Mouse (Mus musculus) heart, adult 2 months (tissue): Measurements from ENCODE around the gene Elmo1. TPM values are rescaled to one million over a fixed set of nuclear protein-coding genes. Genes with fewer than 3 reads are reported as not detected.

Experiments
- DNase-seq, 2 experiments: peaks; one replicate each; pipeline ENCODE4 v3.0.0; 2021
- H3K27ac ChIP-seq: fragments of 200-600 bp; 2 replicates; pipeline ENCODE4 v1.8.1; 2022
- H3K27me3 ChIP-seq: fragments of 200-500 bp; 2 replicates; pipeline ENCODE4 v1.6.1; 2012; ENCODE audit warnings: mild to moderate bottlenecking, low read length, inconsistent platforms, mixed read lengths; ENCODE audit not compliant: control insufficient read depth, insufficient read depth
- H3K36me3 ChIP-seq: fragments of 200-500 bp; 2 replicates; pipeline ENCODE4 v1.6.1; 2012; ENCODE audit warnings: low read length, inconsistent platforms; ENCODE audit not compliant: control insufficient read depth, insufficient read depth
- H3K4me1 ChIP-seq: fragments of 200-500 bp; 2 replicates; pipeline ENCODE4 v1.6.1; 2011; ENCODE audit warnings: low read length; ENCODE audit not compliant: control insufficient read depth, insufficient read depth
- H3K4me3 ChIP-seq: fragments of 200-600 bp; 2 replicates; pipeline ENCODE4 v1.8.1; 2022
- H3K79me2 ChIP-seq: fragments of 200-500 bp; replicated peaks from 2 replicates; pipeline ENCODE4 v1.6.1; 2012; ENCODE audit warnings: mild to moderate bottlenecking, inconsistent platforms, low read length, moderate library complexity, mixed read lengths; ENCODE audit not compliant: control insufficient read depth, insufficient read depth
- H3K9ac ChIP-seq: fragments of 200-500 bp; 2 replicates; pipeline ENCODE4 v1.6.1; 2012; ENCODE audit warnings: low read depth, mild to moderate bottlenecking, control low read depth, inconsistent platforms, low read length, mixed read lengths
- CTCF ChIP-seq: fragments of 200-600 bp; IDR thresholded peaks from 2 replicates; pipeline ENCODE4 v1.8.1; 2022; ENCODE audit warnings: antibody characterized with exemption, mild to moderate bottlenecking, moderate library complexity
- EP300 ChIP-seq: fragments of 200-500 bp; IDR thresholded peaks from 2 replicates; pipeline ENCODE4 v1.6.1; 2011; ENCODE audit warnings: low read depth, low read length, control low read depth; ENCODE audit not compliant: insufficient read depth
- POLR2A ChIP-seq: fragments of 200-500 bp; IDR thresholded peaks from 2 replicates; pipeline ENCODE4 v1.6.1; 2011; ENCODE audit warnings: mild to moderate bottlenecking, low read depth, low read length, control low read depth; ENCODE audit not compliant: insufficient read depth
- WGBS: fragments of 180-500 bp; shearing (Covaris S2); methylation state at CpG from one replicate; pipeline ENCODE4 v1.1.7; 2018; 5-methylcytosine and 5-hydroxymethylcytosine counted together
- intact Hi-C: fragments of 180-260 bp; cut with DNase I; formaldehyde crosslinking; loops from one replicate; pipeline ENCODE4 v1.15.1; 2025
- polyA plus RNA-seq: library from polyadenylated mRNA; depleted of rRNA; stranded (reverse); fragments of >200 nt; gene quantifications from 2 replicates; pipeline ENCODE4 v1.2.3, GENCODE M21; 2012
- total RNA-seq, 2 experiments: library from RNA; stranded (reverse); gene quantifications; 2 replicates each; pipeline ENCODE4 v1.2.3; 2021

Elmo1 gene
- total and polyA plus RNA-seq, 3 experiments, result 7.0 to 9.1 (median 7.1) TPM

GRCm38 (mm10) chr13:20546568-20547204, 456.3 kb downstream of the Elmo1 start:
- intact Hi-C loops, result no loop called here
- Histone ChIP-seq H3K4me1 (no peaks in the 10 kb centered on the region), H3K36me3 (no peaks in the 10 kb centered on the region), H3K27me3 (no peaks in the 10 kb centered on the region), H3K4me3 (no peak overlapping the region), H3K27ac (no peak overlapping the region), H3K9ac (no peak overlapping the region), H3K79me2 (no peaks in the 10 kb centered on the region)
- TF ChIP-seq POLR2A (no peak), EP300 (no peak), CTCF (no peak)
- DNase-seq, result no peak
- 70% methylated on average over 12 of the region's 12 CpGs for WGBS

- Histone ChIP-seq H3K9ac (no peak overlapping the region), H3K27ac (no peak overlapping the region), H3K4me1 (no peaks in the 10 kb centered on the region), H3K79me2 (no peaks in the 10 kb centered on the region), H3K27me3 (no peaks in the 10 kb centered on the region), H3K36me3 (no peaks in the 10 kb centered on the region), H3K4me3 (no peak overlapping the region)
- TF ChIP-seq CTCF, result no peak
- DNase-seq, result no peak
- WGBS, result 59% methylated on average over 4 of the region's 4 CpGs
- intact Hi-C loops, result no loop called here
Observed at GRCm38 (mm10) chr13:20549983-20550382, 459.6 kb downstream of the Elmo1 start.

DNA sequence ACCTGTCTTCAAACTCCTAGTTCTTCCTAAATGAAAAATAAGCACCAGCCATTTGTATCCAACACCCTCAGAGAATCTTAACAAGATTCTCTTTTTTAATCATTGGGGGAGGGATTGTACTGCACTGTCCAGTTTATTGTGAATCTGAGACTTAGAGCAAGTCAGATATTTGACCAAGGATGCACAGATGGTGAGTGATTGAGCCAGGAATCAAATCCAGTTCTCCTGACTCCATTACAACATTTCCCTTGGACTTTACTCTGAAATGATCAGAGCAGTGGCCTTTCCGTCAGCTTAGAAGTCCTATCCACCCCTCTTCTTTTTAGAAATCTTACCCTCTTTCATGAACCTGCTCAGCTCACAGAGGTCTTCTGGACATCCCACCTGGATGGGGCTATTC, 461.2 kb downstream of the Elmo1 start:
- no peaks in the 10 kb centered on the region for H3K4me1 ChIP-seq
- H3K4me3 ChIP-seq, result no peak overlapping the region
- no peaks in the 10 kb centered on the region for H3K27me3 ChIP-seq
- H3K36me3 ChIP-seq, result no peaks in the 10 kb centered on the region
- TF ChIP-seq EP300 (no peak), CTCF (no peak), POLR2A (no peak)
- 88% methylated on average over 1 of the region's 1 CpGs for WGBS
- no peak overlapping the region for H3K27ac ChIP-seq
- no peaks in the 10 kb centered on the region for H3K79me2 ChIP-seq
- intact Hi-C loops, result no loop called here
- H3K9ac ChIP-seq, result no peak overlapping the region
- DNase-seq, result no peak

DNA sequence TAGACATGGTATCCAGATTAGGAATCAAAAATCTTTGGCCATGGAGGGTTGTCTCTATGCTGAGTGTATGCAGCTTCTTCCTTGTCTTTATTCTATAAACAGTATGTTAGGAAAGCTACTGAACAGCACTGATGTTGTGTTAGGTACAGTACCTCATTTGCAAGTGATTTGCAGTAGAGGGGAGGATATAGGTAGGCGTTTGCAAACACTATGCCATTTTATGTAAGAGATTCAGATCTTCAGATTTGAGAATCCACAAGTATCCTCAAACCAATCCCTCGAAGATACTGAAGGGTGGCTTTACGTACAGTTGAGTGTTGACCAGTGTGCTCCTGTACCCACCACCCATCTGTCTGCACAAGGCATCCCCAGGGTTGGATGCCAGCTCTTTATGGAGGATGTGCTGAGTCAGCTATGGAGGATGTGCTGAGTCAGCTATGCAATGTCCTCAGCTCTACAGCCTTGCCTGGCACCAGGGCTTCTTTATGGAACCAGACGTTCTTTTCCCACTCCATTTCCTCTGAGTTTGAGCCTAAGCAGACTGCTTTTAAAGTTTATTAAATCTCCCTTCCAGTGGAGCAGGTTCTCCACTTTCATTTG, 465.6 kb downstream of the Elmo1 start:
- 83% methylated on average over 4 of the region's 4 CpGs for WGBS

GRCm38 (mm10) chr13:20556739-20557138, 466.3 kb downstream of the Elmo1 start:
- Histone ChIP-seq H3K27ac (no peak overlapping the region), H3K27me3 (no peaks in the 10 kb centered on the region), H3K36me3 (no peaks in the 10 kb centered on the region), H3K4me3 (no peak overlapping the region), H3K9ac (no peak overlapping the region), H3K79me2 (no peaks in the 10 kb centered on the region), H3K4me1 (no peaks in the 10 kb centered on the region)
- intact Hi-C loops, result no loop called here
- TF ChIP-seq CTCF (no peak), EP300 (no peak), POLR2A (no peak)
- no peak for DNase-seq
- WGBS, result 92% methylated on average over 10 of the region's 10 CpGs

More for the DNA sequence above, 465.6 kb downstream of the Elmo1 start:
- H3K4me1 ChIP-seq, result no peaks in the 10 kb centered on the region
- no peak overlapping the region for H3K4me3 ChIP-seq
- no peak overlapping the region for H3K27ac ChIP-seq
- no peaks in the 10 kb centered on the region for H3K36me3 ChIP-seq
- H3K9ac ChIP-seq, result no peak overlapping the region
- no peak for DNase-seq
- H3K79me2 ChIP-seq, result no peaks in the 10 kb centered on the region
- no peaks in the 10 kb centered on the region for H3K27me3 ChIP-seq
- intact Hi-C loops, result no loop called here
- no peak for TF ChIP-seq EP300
- TF ChIP-seq CTCF, result no peak
- TF ChIP-seq POLR2A, result no peak

GRCm38 (mm10) chr13:20557156-20557555, 466.8 kb downstream of the Elmo1 start:
- Histone ChIP-seq H3K79me2 (no peaks in the 10 kb centered on the region), H3K27ac (no peak overlapping the region), H3K36me3 (no peaks in the 10 kb centered on the region), H3K27me3 (no peaks in the 10 kb centered on the region), H3K4me1 (no peaks in the 10 kb centered on the region), H3K4me3 (no peak overlapping the region), H3K9ac (no peak overlapping the region)
- 91% methylated on average over 8 of the region's 8 CpGs for WGBS
- intact Hi-C loops, result no loop called here
- no peak for DNase-seq
- TF ChIP-seq CTCF, result no peak
- no peak for TF ChIP-seq EP300
- no peak for TF ChIP-seq POLR2A
